Mouse (Mus musculus) subcutaneous adipose tissue, adult 2 months (tissue): ENCODE results near the gene Gm10518. TPM values are rescaled to one million over a fixed set of nuclear protein-coding genes. Genes with fewer than 3 reads are reported as not detected.

Experiments
- polyA plus RNA-seq: library from polyadenylated mRNA; depleted of rRNA; stranded (reverse); fragments of >200 nt; gene quantifications from 2 replicates; pipeline ENCODE4 v1.2.3, GENCODE M21; 2012; ENCODE audit warnings: low replicate concordance; rRNA removed

Gene Gm10518
- polyA plus RNA-seq: not detected in 2 replicates

GRCm38 (mm10) chr1:179802610-179803512, at the start of gene Gm10518:
Gene Gm10518, plus strand, starts transcription at chr1:179803376.

DNA sequence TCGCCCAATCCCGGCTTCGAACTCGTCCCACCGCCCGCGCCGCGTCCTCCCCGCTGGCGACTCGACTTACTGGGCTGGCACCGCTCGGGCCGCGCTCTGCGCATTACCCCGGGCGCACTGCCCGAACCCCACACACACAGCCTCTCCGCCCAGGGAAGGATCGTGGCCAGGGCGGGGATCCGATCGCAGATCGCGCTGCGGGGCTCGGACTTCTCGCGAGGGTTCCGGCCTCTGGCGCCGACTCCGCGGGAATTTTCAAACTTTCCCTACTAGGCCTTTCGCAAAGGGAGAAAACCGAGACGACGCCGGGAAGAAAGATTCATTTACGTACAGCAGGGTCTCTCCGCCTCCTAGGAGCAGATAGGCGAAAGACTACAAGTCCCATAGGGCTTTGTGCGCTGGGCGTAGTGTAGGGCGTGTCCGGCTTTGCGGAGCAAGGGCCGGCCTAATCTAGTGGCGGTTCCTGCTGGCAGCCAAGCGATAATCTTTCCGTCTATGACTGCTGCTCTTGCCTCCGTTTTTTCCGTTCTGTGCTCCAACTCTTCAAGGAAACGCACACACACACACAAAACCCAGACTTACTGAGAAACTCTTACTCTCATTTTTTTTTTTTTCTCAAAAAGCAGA, 450 bp downstream of the Gm10518 start, which contains the start of gene Ahctf1:
Gene Ahctf1, minus strand, starts transcription at position 168 of the 627 bp plus-strand sequence.

Other genes with a start within 250 kb of the Gm10518 start
- 17.8 and 18.3 TPM in 2 replicates for gene Sccpdh, start 135.2 kb upstream of the Gm10518 start, polyA plus RNA-seq
- gene Kif28, start 58.1 kb upstream of the Gm10518 start, polyA plus RNA-seq: 0.06 TPM in 1 of 2 replicates, not detected in the other
- gene Ahctf1, start 304 bp downstream of the Gm10518 start, polyA plus RNA-seq: 6.6 and 14.8 TPM in 2 replicates
- 22.8 and 23.4 TPM in 2 replicates for gene Cdc42bpa, start 157.1 kb downstream of the Gm10518 start, polyA plus RNA-seq